Mouse (Mus musculus): ENCODE results near the gene Hpca.

Hpca gene

GRCm38 (mm10) chr4:129067638-129068415, 54.0 kb downstream of the Hpca start:
- no peaks in the 10 kb centered on the region for H3K27me3 ChIP-seq (ENCODE audit: control insufficient read depth, insufficient read depth, low read length, poor library complexity, severe bottlenecking)
- H3K36me3 ChIP-seq (ENCODE audit: control insufficient read depth, insufficient read depth, low read length, poor library complexity, severe bottlenecking) = no peaks in the 10 kb centered on the region; the same call in 1 of the 2 replicates
- DNase-seq (ENCODE audit: low read depth, low spot score) = no peak

GRCm38 (mm10) chr4:129065688-129066236, 56.1 kb downstream of the Hpca start:
- Histone ChIP-seq H3K36me3 (ENCODE audit: control insufficient read depth, insufficient read depth, low read length, poor library complexity, severe bottlenecking) (no peaks in the 10 kb centered on the region), H3K27me3 (ENCODE audit: control insufficient read depth, insufficient read depth, low read length, poor library complexity, severe bottlenecking) (no peaks in the 10 kb centered on the region)
- peak; percentile 34 for DNase-seq (ENCODE audit: low read depth, low spot score)

GRCm38 (mm10) chr4:129062281-129063075, 59.4 kb downstream of the Hpca start:
- no peaks in the 10 kb centered on the region for H3K36me3 ChIP-seq (ENCODE audit: control insufficient read depth, insufficient read depth, low read length, poor library complexity, severe bottlenecking)
- DNase-seq (ENCODE audit: low read depth, low spot score) = no peak
- H3K27me3 ChIP-seq (ENCODE audit: control insufficient read depth, insufficient read depth, low read length, poor library complexity, severe bottlenecking) = no peaks in the 10 kb centered on the region

Data from splenic B cell, adult 2 months (primary cell).